Mouse (Mus musculus): ENCODE results near the gene Cdc27. TPM values are rescaled to one million over a fixed set of nuclear protein-coding genes. Genes with fewer than 3 reads are reported as not detected.

The Cdc27 gene
- polyA plus RNA-seq (2015; fragmentation: Nextera tagmentation; extraction: Ambion mirVana), result 25.7 and 28.8 TPM in 2 replicates

DNA sequence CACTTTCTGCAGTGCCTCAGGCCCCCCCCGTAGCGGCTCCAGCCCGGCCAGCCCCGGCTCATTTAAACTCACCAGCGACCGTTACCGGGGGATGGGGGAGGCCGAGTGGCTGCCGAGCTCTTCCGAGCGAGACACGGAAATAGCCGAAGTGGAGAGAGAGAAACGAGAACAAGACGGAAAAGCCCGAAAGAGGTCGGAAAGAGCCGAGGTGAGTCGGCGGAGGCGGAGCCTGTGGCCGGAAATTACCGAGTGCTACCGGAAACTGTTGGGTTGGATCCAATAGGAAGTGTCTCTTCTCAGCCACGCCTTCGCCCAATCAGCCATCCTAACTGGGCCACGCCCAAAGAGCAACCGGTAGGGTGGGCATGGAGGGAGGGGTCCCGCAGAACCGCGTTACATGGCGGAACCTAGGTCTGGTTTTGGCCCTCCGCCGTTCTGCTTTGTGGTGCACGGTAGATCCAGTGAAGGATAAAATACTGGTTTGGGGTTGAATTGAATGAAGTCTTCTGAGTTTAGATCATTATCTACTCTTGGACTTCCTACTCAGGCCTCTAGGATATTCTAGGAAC is at the start of gene Cdc27, which contains the start of gene Myl4:
Cdc27 (minus strand) TSS at position 215 of the 569 bp plus-strand sequence.
Myl4 (plus strand) TSS at position 258 of the 569 bp plus-strand sequence.
- H3K27ac ChIP-seq, result peak within 1 kb of the TSS; percentile 92
- WGBS, result under 1% methylated on average over 35 of the region's 35 CpGs
- no peaks in the 10 kb centered on the region for H3K27me3 ChIP-seq
- H3K4me1 ChIP-seq (replicated peaks), result peaks cover 28% of the 10 kb centered on the region
- no peaks in the 10 kb centered on the region for H3K36me3 ChIP-seq
- H3K9me3 ChIP-seq (replicated peaks), result no peaks in the 10 kb centered on the region
- H3K4me2 ChIP-seq, result peak within 1 kb of the TSS; percentile 79
- peak; percentile 93 for ATAC-seq (replicated peaks; ENCODE audit: insufficient number of reproducible peaks, insufficient read depth, low FRiP score, low read depth)
- H3K4me3 ChIP-seq, result peak within 1 kb of the TSS; percentile 76
- peak within 1 kb of the TSS; percentile 96 for H3K9ac ChIP-seq

DNA sequence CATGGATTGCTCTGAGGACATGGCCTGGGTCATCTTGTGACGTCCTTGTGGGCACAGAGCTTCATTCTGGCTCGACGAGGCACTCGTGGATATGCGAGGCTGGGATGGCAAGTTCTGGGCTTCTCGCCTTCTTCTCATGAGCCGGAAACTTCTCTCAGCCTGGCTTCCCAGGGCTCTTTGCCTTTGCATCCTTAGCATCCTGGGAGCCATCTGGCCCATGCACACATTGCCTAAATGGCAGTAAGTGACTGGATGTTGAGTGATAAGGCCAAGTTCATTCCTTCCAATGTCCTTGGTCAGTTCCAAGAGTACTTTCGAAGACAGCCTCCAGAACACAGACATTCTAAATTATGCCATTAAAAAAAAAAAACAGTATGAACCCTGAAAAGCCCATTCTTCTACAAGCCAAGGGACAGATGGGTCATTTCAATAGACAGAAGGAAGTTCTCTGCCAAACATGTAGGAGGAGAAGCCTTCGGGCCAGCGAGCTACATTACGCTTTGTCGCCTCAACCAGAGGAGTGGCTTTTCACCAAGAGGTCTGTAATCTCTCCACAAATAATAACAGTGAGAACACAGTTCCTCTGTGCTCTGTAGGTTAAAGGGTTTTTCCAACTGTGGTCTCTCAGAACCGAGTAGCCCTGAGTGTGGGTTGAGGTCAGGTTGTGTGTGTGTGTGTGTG is 49.0 kb upstream of the Cdc27 start:
- 67% methylated on average over 13 of the region's 13 CpGs for WGBS
- Histone ChIP-seq H3K36me3 (no peaks in the 10 kb centered on the region), H3K9me3 (replicated peaks) (no peaks in the 10 kb centered on the region), H3K4me2 (no peak overlapping the region), H3K4me3 (no peak overlapping the region), H3K27ac (peak overlapping the region; percentile 60; the same call in 1 of the 2 replicates), H3K27me3 (no peaks in the 10 kb centered on the region), H3K9ac (no peak overlapping the region), H3K4me1 (replicated peaks) (peaks cover 4% of the 10 kb centered on the region)
- peak; percentile 62; the same call in 1 of the 2 replicates for ATAC-seq (replicated peaks; ENCODE audit: insufficient number of reproducible peaks, insufficient read depth, low FRiP score, low read depth)

DNA sequence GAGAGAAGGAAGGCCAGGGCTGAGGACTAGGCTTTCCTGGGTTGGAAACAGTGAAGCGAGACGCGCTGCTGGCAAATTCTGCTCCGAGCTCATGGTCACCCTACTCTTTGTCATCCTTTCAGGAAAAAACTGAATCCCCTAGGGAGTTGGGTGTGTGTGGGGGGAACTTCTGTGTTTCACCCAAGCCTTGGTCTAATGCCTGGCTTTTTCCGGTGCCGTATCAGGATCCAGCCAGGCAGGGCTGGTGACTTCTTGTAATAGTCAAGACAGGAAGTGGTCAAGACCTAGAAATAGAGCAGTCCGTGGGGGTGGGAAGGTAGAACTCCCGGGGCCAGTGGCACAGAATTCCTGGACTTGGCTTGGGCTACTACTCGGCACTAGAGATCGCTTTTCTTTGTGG is 45.9 kb upstream of the Cdc27 start:
- Histone ChIP-seq H3K4me2 (peak overlapping the region; percentile 13; the same call in 1 of the 2 replicates), H3K27ac (no peak overlapping the region), H3K4me1 (replicated peaks) (peaks cover 4% of the 10 kb centered on the region), H3K9me3 (replicated peaks) (no peaks in the 10 kb centered on the region), H3K9ac (no peak overlapping the region), H3K27me3 (no peaks in the 10 kb centered on the region), H3K4me3 (no peak overlapping the region), H3K36me3 (no peaks in the 10 kb centered on the region)
- 51% methylated on average over 10 of the region's 10 CpGs for WGBS
- ATAC-seq (replicated peaks; ENCODE audit: insufficient number of reproducible peaks, insufficient read depth, low FRiP score, low read depth), result no peak

DNA sequence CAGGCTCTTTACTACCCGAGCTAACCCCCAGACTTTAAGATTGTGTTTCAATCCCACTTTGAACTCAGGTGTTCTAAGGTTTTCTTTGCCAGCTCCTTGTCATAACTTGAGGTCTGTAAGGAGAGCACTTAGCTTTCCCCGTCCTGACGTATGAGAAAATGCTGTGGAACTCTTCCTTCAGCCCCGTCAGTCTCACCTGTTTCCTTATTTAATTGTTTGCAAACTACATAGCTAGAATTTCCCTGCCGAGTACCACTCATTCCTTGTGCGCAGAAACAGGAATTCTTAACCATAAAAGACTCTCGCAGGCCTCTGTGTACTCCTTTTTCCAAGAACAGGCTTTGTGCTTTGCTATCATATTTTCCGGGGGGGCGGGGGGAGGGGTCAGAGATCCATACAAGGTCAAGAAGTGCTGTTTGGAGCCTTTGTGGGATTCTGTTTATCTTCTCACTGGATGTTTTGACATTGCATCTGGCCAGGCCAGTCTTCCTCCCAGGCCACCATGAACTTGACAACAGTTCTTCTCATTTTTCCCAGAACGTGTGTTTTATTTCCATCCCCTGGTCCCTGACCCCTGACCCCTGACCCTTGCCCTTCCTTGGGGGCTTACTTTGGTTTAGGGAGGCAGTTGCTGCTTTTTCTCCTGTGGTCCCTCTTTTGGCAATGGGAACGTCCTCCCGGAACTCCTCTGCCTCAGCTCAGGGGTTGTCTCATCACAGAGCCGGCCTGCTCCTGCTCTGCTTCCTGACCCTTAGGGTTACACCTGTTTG is 41.8 kb upstream of the Cdc27 start:
- no peak for ATAC-seq (replicated peaks; ENCODE audit: insufficient number of reproducible peaks, insufficient read depth, low FRiP score, low read depth)

DNA sequence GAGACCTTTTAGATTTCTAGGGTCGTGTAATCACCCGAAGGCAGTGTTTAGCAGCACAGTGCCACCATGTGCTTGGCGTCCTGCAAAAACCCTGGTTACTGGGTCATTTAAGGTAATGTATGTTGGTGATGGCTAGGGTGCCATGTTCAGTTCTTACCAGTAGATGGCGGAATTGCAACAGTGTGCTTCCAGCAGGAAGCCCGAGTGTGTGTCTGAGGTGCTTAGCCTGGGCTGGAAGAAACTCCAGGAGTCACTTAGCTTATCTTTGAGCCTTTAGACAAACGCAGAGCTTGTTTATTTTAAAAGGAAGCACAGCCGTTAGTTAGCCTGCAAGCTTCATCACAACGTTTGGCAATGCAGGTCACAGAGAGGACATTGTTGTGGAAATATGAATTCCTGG is 39.7 kb upstream of the Cdc27 start:
- no peaks in the 10 kb centered on the region for H3K27me3 ChIP-seq
- WGBS, result under 1% methylated on average over 8 of the region's 8 CpGs
- ATAC-seq (replicated peaks; ENCODE audit: insufficient number of reproducible peaks, insufficient read depth, low FRiP score, low read depth), result peak; percentile 75
- H3K9ac ChIP-seq, result no peak overlapping the region
- peaks cover 16% of the 10 kb centered on the region; the same call in 1 of the 2 replicates for H3K36me3 ChIP-seq
- H3K9me3 ChIP-seq (replicated peaks), result no peaks in the 10 kb centered on the region
- H3K4me3 ChIP-seq, result no peak overlapping the region
- H3K27ac ChIP-seq, result no peak overlapping the region
- no peak overlapping the region for H3K4me2 ChIP-seq
- peaks cover 3% of the 10 kb centered on the region; the same call in 1 of the 2 replicates for H3K4me1 ChIP-seq (replicated peaks)

More for the DNA sequence above, 41.8 kb upstream of the Cdc27 start:
- Histone ChIP-seq H3K4me3 (no peak overlapping the region), H3K27me3 (no peaks in the 10 kb centered on the region), H3K9ac (no peak overlapping the region), H3K9me3 (replicated peaks) (no peaks in the 10 kb centered on the region), H3K27ac (no peak overlapping the region), H3K4me1 (replicated peaks) (peaks cover 7% of the 10 kb centered on the region), H3K36me3 (peaks cover 7% of the 10 kb centered on the region; the same call in 1 of the 2 replicates), H3K4me2 (no peak overlapping the region)
- 64% methylated on average over 13 of the region's 13 CpGs for WGBS

DNA sequence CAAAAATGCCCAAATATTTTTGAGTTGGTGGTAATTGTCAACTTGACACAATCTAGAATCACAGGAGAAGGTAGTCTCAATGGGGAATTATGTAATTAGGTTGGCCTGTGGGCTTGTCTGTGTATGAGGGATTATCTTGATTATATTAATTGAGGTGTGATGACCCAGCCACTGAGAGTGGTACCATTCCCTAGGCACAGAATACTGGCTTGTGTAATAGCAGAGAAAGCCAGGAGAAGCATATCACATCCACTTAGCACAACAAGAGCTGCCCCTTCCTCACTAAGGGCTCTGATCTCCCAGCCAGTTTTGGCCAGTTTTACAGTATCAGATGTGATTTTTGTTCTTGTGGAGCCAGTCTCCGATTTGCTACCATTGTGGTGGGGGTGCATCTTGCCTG is 39.1 kb upstream of the Cdc27 start:
- peaks cover 22% of the 10 kb centered on the region; the same call in 1 of the 2 replicates for H3K36me3 ChIP-seq
- no peak overlapping the region for H3K9ac ChIP-seq
- H3K9me3 ChIP-seq (replicated peaks), result no peaks in the 10 kb centered on the region
- H3K27ac ChIP-seq, result no peak overlapping the region
- H3K4me2 ChIP-seq, result no peak overlapping the region
- no peaks in the 10 kb centered on the region for H3K27me3 ChIP-seq
- H3K4me3 ChIP-seq, result no peak overlapping the region
- 58% methylated on average over 1 of the region's 1 CpGs for WGBS
- H3K4me1 ChIP-seq (replicated peaks), result peaks cover 3% of the 10 kb centered on the region; the same call in 1 of the 2 replicates
- ATAC-seq (replicated peaks; ENCODE audit: insufficient number of reproducible peaks, insufficient read depth, low FRiP score, low read depth), result no peak

DNA sequence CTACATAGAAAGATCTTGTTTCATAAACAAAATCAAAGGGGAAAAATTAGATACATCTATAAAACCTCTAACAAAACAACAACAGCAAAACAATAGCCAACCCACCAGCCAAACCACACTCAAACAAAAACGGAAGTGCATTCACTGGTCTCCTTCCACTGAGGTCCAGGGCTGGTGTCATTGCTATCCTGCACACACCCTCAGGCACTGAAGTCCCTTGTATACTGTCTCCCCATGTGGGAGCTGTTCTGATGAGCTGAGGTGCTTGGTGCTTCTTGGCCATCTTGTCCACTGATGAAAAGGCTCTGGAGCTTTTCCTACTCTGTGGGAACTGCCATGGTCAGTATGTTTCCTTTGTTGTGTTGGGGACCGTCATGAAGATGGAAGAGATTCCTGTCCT is 38.1 kb upstream of the Cdc27 start:
- H3K4me2 ChIP-seq, result no peak overlapping the region
- peaks cover 7% of the 10 kb centered on the region; the same call in 1 of the 2 replicates for H3K4me1 ChIP-seq (replicated peaks)
- H3K36me3 ChIP-seq, result peaks cover 30% of the 10 kb centered on the region; the same call in 1 of the 2 replicates
- no peak overlapping the region for H3K4me3 ChIP-seq
- H3K27ac ChIP-seq, result no peak overlapping the region
- no peak overlapping the region for H3K9ac ChIP-seq
- H3K27me3 ChIP-seq, result no peaks in the 10 kb centered on the region
- H3K9me3 ChIP-seq (replicated peaks), result no peaks in the 10 kb centered on the region
- WGBS, result 58% methylated on average over 2 of the region's 2 CpGs
- no peak for ATAC-seq (replicated peaks; ENCODE audit: insufficient number of reproducible peaks, insufficient read depth, low FRiP score, low read depth)

DNA sequence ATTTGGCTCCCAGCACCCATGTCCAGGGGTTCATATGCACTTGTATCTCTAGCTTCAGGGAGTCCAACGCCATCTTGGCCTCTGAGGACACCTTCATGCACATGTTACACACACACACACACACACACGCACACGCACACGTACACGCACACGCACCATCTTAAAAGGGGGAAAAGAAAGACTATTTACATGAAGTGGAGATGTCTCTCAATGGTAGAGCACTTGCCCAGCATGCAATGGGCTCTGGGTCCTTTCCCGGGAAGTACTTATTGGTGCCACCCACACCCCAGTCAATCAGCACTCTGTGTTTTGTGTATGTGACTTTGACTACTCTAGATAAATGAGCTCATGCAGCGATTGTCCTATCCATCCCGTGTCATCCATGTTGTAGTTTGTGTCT is 37.5 kb upstream of the Cdc27 start:
- no peak for ATAC-seq (replicated peaks; ENCODE audit: insufficient number of reproducible peaks, insufficient read depth, low FRiP score, low read depth)
- Histone ChIP-seq H3K9me3 (replicated peaks) (no peaks in the 10 kb centered on the region), H3K4me1 (replicated peaks) (peaks cover 13% of the 10 kb centered on the region; the same call in 1 of the 2 replicates), H3K27me3 (no peaks in the 10 kb centered on the region), H3K9ac (no peak overlapping the region), H3K36me3 (peaks cover 30% of the 10 kb centered on the region; the same call in 1 of the 2 replicates), H3K4me3 (no peak overlapping the region), H3K4me2 (no peak overlapping the region), H3K27ac (no peak overlapping the region)
- 91% methylated on average over 9 of the region's 9 CpGs for WGBS

DNA sequence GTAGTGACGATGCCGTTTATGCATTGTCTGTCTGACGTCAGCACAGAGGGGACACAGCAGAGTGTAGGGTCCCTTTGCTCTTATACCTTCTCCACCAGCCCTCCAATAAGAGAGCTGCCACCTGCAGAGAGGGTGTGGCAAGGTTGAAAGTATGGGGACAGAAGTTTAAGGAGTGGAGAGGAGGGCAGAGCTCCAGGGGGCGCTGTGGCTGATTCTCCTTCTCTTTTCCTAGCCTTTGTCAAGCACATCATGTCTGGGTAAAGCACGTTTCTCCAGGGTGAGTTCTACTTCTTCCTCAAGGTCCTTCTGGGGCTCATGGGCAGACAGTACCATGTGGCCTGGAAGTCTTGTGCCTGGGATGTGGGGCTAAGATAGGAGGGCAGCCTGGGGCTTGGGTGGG is 35.1 kb upstream of the Cdc27 start:
- no peak overlapping the region for H3K4me3 ChIP-seq
- H3K9ac ChIP-seq, result no peak overlapping the region
- WGBS, result 77% methylated on average over 5 of the region's 5 CpGs
- H3K4me1 ChIP-seq (replicated peaks), result peaks cover 30% of the 10 kb centered on the region
- ATAC-seq (replicated peaks; ENCODE audit: insufficient number of reproducible peaks, insufficient read depth, low FRiP score, low read depth), result no peak
- H3K36me3 ChIP-seq, result peaks cover 30% of the 10 kb centered on the region; the same call in 1 of the 2 replicates
- H3K27ac ChIP-seq, result no peak overlapping the region
- no peak overlapping the region for H3K4me2 ChIP-seq
- no peaks in the 10 kb centered on the region for H3K27me3 ChIP-seq
- no peaks in the 10 kb centered on the region for H3K9me3 ChIP-seq (replicated peaks)

DNA sequence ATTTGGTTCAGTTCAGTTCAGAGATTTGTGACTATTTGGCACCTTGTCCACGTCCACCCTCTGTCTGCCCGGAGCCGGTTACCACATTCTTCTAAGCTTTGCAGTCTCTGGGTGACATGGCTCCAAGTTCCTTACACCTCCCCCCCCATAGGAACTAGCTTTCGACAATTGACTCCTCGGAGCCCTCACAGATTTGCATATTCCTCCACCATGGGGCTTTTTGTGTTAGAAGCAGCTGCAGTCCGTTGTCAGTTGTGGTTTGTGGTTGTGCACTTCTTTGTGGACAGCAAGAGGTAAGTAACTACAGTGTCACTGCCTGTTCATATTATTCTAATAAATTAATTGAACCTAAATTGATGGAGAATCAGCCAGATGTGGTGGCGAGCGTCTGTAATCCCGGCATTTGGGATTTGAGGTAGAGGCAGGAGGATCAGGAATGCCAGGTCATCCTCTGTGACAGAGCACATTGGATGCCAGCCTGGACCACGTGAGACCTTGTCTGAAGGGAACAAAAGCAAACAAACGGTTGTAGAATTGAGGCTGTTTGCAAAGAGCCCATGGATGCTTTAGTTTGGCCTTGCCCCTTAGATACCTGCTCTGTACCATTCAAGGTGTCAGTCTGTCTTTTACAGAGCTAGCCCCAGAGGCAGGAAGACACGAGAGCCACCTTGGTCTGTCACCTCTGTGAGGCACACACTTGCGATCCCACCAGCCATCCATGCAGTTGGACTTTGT is 32.4 kb upstream of the Cdc27 start:
- ATAC-seq (replicated peaks; ENCODE audit: insufficient number of reproducible peaks, insufficient read depth, low FRiP score, low read depth), result no peak
- Histone ChIP-seq H3K36me3 (peaks cover 28% of the 10 kb centered on the region; the same call in 1 of the 2 replicates), H3K27me3 (no peaks in the 10 kb centered on the region), H3K4me1 (replicated peaks) (peaks cover 44% of the 10 kb centered on the region), H3K9ac (no peak overlapping the region), H3K4me3 (no peak overlapping the region), H3K4me2 (peak overlapping the region; percentile 50; the same call in 1 of the 2 replicates), H3K9me3 (replicated peaks) (no peaks in the 10 kb centered on the region), H3K27ac (peak overlapping the region; percentile 67; the same call in 1 of the 2 replicates)
- WGBS, result 54% methylated on average over 13 of the region's 13 CpGs
